Mouse (Mus musculus) ovary, adult 18-20 months (tissue): ENCODE data around the gene Hlcs.

Experiments
- DNase-seq: peaks from one replicate; pipeline ENCODE4 v3.0.0; 2022; ENCODE audit warnings: low spot score, mixed read lengths

Gene Hlcs

GRCm38 (mm10) chr16:94094251-94095108 lies 218.9 kb downstream of the Hlcs start:
- DNase-seq = no peak

- DNase-seq = no peak
Measured at GRCm38 (mm10) chr16:94093151-94093863, 220.1 kb downstream of the Hlcs start.

GRCm38 (mm10) chr16:94092511-94093150 lies 220.7 kb downstream of the Hlcs start:
- no peak for DNase-seq

DNA sequence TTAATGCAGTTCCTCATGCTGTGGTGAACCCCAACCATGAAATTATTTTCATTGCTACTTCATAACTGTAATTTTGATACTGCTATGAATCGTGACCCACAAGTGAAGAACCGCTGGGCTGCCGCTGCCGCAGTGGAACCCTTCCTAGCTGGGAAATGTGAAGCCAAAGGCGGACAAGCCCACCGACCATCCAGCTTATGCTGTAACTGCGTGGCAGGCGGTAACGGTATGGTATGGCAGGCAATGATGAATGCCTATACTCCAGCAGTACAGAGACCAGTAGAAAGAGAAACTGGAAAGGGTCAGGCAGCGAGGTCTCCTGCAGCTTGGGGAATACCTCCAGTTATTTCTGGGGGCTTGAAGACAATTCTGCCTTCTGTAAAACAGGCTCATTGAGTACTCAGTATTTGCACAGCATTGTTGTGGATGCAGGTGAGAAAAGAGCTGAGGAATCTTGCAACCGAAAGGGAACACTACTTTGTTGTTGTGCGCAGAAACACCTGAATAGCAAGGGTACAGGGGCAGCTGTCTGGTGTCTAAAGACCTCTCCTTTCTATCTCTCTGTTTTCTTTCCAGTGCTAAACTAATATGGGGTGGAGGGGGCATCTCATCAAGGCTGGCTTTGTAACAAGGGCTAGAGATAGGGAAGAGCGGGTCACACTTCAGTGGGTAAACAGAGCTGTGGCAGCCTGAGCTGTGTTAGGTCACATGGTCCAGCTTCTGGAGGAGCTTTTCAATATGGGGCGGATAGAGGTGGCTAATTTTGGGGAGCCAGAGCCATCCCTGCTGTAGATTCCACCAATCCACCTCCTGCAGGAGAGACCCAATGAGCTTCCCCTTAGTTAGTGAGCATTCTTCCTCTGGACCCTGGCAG lies 224.3 kb downstream of the Hlcs start:
- no peak for DNase-seq

- DNase-seq = no peak
Measured at GRCm38 (mm10) chr16:94088226-94088748, 225.1 kb downstream of the Hlcs start.

DNA sequence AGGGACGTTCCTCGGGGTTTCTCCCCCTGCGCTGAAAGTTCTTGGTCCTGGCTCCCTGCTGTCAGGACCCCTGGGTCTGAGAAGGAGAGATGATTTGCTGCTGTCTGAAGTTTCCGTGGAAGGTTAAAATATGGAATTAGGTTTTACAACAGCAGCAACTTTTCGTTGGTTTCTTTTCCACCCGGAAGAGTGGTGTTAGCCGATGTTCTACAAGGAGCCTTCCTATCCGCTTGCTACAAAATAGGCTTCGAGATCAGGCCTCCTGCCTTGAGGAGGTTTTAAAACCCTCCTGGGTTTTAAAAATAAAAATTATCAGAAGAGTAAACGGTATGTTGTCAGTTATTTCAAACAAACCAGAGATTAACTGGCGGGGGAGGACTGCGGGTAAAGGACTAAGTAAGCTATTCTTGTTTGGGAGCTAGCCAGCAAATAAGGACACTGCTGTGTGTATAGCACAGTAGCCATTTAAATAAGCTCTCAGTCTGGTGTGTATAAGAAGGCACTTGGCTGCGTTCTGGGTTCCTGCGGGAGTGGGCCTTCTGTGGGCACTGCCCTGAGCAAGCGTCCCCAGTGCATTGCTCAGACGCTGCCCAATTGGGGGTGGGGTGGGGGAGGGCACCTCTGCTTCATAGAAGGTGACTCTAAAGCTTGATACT lies 225.7 kb downstream of the Hlcs start:
- DNase-seq = no peak

GRCm38 (mm10) chr16:94086701-94087569 lies 226.4 kb downstream of the Hlcs start:
- no peak for DNase-seq

- no peak for DNase-seq
Measured at GRCm38 (mm10) chr16:94085603-94086285, 227.6 kb downstream of the Hlcs start.

- no peak for DNase-seq
Measured at GRCm38 (mm10) chr16:94084711-94085602, 228.4 kb downstream of the Hlcs start, which contains the start of gene Sim2. Gene Sim2, plus strand, starts transcription at chr16:94084931.

DNA sequence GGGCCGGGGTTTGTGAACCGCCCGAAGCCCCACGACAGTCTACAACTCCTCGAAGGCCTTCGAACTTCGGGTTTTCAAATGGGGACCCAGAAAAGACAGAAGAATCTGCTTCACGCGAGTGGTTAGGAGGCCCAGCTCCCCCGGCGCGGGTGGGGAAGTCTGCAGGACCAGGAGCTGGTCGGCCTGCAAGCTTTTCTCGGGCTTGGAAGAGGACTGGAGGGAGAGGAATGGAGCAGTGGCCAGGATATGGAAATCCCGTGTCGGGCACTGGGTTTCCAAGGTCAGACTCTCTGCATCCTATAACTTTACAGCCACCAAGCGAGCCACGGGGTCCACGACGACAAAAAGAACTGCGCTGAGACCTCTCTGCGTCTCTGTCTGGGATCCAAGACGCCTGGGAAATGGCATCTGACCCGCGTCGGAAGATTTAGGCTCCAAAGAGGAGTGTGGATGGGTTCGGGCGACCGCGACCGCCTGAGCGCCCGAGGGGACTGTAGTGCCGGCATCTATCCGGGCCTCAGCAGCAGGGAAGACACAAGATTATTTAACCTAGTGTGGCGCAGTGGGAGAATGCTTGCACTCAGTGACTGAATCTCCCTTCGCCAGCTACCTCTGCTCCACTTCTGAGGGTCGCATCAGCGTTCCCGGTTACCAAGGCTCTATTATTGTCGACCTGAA lies 229.4 kb downstream of the Hlcs start:
- no peak for DNase-seq

GRCm38 (mm10) chr16:94082960-94083847 lies 230.2 kb downstream of the Hlcs start:
- DNase-seq = no peak

DNA sequence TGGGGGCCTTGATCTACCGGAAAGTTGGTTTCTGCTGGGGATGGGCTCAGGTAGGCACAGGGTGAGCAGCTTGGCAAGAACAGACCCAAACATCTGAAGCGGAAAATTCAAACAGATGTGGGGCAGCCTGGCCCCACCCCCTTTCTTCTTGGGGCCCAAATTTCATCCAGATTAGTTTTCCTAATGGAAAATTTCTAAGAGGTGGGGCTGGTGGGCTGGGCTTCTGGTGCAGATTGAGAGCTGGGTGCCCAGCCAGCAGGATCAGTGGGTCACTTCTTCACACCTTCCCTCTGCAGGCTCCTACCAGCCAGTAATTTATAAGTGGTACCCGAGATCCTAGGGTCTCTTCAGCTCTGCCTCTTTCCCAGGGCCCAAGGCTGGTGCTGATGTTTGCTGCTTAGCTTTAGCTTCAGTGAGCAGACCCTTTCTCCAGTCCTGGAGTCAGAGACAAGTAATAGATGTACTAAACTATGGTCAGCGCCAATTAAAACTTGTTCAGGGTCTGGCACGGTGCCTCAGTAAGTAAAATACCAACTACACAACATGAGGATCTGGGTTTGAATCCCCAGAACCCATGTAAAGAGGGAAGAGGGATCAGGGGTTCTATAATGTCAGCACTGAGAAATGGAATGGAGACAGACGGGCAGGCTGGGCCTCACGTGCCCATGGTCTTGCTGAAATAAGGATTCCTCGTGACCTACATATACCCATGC lies 231.2 kb downstream of the Hlcs start:
- DNase-seq = no peak

- no peak for DNase-seq
Measured at GRCm38 (mm10) chr16:94081596-94081995, 231.8 kb downstream of the Hlcs start.

DNA sequence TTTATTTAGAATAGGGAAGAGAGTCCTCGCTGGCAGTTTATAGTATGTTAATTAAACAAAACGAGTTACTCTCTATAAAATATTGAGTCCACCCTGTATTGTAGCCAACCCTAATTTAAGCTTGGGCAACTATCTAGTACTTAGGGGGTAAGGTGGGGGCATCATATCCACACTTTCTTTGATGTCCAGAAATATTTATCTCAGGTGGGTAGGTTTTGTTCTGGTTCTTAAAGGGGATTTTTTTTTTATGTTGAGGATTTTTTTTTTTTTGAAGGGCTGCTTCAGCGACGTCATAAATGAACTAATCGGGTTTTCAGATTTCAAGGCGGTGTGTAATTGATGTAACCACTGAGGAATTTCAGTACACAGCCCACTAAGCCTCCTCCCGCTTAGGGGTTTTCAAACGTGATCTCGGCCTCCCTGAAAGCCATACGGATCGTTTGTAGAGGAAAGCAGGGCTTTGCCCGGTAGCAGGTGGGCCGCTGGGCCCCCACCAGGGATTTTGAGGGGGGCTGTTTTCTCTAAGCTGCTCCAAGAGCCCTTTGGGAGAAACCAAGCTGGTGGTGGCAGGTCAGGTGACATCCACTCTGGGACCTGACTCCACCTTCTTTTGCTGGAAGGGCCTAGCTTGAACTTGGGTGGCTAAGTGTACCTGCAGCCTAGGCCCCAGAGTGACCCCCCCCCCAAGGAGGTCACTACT lies 233.4 kb downstream of the Hlcs start:
- no peak for DNase-seq

DNA sequence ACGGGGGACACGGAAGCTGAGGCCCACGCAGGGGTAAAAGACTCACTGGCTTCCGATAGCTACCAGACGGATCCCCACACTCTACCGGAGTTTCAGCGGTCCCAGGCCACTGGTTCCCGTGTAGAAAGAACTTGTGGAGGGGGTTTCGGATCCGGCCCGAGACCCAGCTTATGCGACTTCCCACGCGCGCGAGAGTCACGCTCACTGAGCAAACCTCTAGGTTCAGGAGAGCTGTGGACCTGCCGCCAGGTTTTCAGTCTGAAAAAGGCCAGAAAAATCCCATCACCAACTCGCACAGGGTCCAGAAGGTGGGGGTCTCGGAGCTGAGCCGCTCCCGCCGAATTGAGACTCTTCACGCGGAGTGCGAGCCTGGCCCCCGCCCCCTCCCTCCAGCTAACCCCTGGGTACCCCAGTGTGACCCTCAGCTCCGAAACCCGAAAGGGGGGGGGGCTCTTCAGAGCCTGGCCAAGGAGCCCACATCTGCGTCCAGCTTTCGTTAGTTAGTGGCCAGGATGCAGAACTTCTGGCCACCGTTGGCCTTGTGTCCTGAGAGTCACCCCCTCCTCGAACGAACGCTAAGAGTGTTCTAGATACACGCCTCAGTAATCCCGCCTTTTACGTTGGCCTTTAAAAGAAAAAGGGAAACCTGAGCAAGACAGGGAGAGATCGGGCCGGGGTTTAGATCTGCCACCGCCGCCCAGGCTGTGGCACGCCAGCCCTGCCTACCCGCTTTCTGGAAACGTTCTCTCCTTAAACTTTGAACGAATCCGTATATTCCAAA lies 234.1 kb downstream of the Hlcs start:
- no peak for DNase-seq
